Mouse (Mus musculus): ENCODE data around the gene Spata33.
A peak's percentile ranks its signal among the peaks of the same experiment; 100 is the strongest.
"Not testable (repeated sequence)": the region's sequence is repeated elsewhere in the genome, so short reads cannot be mapped to it uniquely, and the experiment has no call there.

Gene Spata33

DNA sequence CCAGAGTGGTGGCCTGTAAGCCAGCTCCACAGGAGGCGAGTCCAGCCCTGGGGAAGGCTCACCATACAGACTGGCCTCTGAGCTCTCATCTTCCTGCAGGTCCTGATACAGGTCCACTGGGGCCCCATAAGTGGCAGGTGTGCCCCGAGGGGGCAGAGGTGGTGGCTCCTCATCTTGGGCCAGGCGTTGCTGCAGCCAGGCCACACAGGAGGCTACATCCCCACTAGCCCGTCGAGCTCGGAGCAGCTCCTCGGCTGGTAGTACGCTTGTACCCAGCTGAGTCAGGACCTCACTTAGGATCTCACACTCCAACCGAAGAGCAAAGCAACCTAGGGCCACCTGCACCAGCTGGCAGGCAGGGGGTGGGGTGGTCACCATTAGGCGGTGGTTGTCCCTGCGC is 21.1 kb downstream of the Spata33 start:
- peak; percentile 33 for DNase-seq

DNA sequence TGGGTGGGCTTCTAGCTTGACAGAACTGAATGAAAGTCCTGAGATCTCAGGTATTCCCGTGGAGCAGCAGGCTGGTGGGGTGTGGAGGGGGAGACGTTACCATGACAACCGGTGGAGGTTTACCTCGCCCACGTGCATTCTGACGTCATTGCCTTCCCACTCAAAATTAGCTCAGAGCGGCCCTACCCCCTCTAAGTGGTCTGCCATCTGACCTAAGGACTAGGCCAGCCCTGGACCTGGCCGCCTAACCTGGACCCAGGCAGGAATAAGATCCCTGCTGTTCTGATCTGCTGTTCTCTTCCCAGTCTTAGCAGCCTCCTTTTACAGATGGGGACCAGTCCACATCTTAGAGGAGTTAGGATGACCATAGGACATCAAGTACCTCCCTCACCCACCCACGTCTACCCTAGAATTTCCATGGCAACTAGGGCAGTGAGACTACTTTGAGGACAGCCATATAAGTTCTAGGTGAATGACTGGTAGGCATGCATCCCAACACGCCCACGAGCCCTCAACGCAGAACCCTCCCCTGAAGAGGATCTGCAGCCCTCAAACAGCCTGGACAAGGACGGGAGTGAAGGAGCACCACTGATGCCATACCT is 22.4 kb downstream of the Spata33 start:
- DNase-seq = peak; percentile 82

- DNase-seq = peak; percentile 87
Measured at GRCm38 (mm10) chr8:123235520-123236497, 23.2 kb downstream of the Spata33 start, which contains the start of gene Spata2l. Spata2l (minus strand) TSS chr8:123236233.

- DNase-seq = no peak
Measured at GRCm38 (mm10) chr8:123239398-123239797, 26.8 kb downstream of the Spata33 start.

- DNase-seq = no peak
Measured at GRCm38 (mm10) chr8:123242107-123242923, 29.7 kb downstream of the Spata33 start.

GRCm38 (mm10) chr8:123243053-123243452 is 30.4 kb downstream of the Spata33 start:
- DNase-seq = no peak

- no peak for DNase-seq
Measured at GRCm38 (mm10) chr8:123244382-123244781, 31.8 kb downstream of the Spata33 start.

DNA sequence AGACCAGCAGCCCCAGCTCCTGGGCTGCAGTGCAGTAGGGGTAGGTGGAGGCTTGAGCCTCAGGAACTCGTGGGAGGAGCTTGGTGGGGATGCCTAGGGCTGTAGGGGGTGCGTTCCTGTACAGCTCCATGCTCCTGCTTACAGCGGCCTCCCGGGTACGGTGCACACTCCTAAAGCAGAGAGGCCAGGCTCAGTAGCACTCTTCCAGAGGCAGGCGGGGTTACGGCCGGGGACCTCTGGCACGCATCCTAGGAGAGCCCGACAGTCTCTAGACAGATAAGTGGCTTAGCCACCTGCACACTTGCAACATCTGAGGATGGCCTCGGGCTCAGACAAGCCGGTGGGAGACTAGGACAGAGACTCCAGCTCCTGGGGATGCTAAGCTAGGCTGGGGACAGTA is 32.9 kb downstream of the Spata33 start:
- DNase-seq = no peak

- no peak for DNase-seq
Measured at GRCm38 (mm10) chr8:123247748-123248147, 35.1 kb downstream of the Spata33 start.

DNA sequence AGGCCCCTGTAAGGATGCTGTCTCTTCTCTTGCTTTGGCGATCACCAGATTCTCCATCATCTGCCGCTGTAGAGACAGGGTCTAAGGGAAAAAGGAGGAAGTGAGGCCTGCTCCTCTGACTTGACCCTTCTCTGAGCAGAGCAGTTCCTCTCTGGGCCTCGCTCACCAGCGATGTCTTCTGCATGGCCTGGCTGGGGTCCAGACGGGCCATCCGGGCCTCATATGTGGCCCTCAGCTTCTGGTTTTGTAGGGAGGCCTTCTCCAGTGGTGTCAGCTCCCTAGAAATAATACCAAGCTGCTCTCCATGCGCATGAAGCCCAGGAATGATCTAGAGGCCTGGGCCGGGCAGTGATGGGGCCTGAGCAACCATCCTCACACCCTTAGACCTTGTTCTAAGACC is 36.0 kb downstream of the Spata33 start:
- DNase-seq = no peak

DNA sequence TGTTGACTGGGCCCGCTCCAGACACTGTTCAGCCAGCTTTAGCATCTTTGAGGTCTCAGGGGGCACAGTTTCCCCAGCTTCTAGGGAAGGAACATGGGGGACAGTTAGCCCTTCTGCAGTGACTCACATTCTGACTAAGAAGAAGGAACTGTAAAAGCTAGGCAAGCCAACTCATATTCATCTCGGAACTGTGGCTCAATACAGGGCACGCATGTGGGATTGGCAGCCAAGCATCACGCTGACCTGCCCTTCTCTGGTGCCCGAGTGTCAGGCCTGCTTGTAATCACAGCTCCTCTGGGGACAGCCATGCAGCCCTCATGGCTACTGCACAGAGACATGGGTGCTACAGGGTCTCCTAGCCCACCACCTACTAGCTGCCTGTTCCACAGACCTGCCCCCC is 38.3 kb downstream of the Spata33 start:
- DNase-seq = no peak

GRCm38 (mm10) chr8:123252925-123253324 is 40.3 kb downstream of the Spata33 start:
- DNase-seq = no peak

DNA sequence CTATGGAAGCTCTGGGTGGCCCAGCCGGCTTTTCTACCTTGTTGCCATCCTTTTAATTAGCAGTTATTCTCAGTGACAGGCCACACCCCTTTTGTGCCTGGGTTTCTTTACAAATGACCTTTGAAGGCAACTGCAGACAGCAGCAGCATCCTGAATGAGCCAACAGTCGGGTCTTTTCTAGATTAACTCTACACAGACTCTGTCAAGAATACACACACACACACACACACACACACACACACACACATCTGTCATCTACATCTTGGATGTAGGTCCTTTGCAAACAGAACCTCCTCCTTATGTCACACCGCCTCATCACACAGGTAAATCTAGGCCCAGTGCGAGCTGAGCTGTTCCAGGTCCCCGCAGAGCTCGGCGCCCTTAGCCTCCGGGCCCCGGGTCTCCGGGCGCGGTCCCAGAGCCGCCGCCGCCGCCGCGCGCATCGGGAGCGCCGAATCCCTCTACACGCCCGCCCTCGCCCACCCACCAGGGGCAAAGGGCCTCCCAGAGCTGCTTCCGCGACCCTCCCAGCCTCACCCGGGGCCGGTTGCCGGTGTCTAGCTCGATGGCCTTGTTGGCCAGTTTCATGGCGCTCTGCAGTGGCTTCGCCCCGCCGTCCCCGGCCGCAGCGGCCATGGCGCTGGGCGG is 40.9 kb downstream of the Spata33 start:
- DNase-seq = no peak

GRCm38 (mm10) chr8:123254099-123254885 is 41.7 kb downstream of the Spata33 start, which contains the start of the genes Zfp276 and Vps9d1:
Zfp276 (plus strand) TSS chr8:123254195.
Vps9d1 (minus strand) TSS chr8:123254348.
- peak; percentile 88 for DNase-seq

DNA sequence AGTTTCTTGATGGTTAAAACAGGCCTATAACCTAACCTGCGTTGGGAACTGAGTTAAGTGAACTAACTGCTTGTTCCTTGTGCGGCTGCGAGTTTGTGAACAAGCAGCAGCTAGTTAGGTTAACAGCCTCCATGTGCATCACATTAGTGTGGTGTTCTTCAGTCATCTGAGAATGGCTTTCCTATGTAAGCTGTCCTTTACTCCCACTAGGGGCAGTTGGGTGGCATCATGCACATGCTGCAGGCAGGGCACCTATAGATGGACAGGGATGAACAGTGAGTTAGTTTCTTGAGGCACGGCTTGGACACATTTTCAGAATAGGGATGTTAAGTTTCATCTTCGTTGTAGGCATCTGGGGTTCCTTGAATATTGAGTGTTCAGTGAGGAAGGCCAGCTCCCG is 42.5 kb downstream of the Spata33 start:
- no peak for DNase-seq

GRCm38 (mm10) chr8:123257114-123257513 is 44.5 kb downstream of the Spata33 start:
- DNase-seq = no peak

DNA sequence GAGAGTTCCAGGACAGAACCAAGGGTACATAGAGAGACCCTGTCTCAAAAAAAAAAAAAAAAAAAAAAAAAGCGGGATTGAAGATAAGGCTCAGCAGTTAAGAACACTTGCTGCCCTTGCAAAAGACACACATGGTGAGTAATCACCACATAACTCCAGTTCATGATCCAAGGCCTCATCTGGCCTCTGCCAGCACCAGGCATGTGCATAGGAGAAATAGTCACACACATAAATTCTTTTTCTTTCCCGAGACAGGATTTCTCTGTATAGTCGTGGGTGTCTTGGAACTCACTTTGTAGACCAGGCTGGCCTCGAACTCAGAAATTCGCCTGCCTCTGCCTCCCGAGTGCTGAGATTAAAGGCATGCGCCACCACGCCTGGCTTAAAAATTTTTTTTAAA is 45.0 kb downstream of the Spata33 start:
- not testable (repeated sequence) for DNase-seq

GRCm38 (mm10) chr8:123267926-123268656 is 55.5 kb downstream of the Spata33 start:
- no peak for DNase-seq

DNA sequence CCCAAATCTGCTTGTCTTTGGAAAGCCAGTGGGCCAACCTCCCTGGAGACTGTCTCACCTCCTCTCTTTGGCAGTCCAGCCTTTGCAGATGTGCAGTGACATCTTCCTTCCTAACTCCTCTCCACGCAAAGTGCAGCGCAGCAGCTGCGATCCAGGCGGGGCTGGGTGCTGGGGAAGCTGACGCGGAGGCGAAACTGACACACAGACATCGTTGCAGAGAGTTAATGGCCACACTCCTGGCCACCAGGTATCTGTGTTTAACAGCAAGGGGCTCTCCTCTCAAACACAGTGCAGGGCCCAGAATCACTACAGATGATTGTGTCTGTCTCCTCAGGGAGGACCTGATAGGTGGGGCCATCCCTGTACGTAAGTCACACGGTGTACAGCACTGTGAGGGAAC is 58.5 kb downstream of the Spata33 start:
- DNase-seq = no peak

All from right cerebral cortex, postnatal 25 days (tissue).